Mouse (Mus musculus) cerebellum, adult 9-11 months (tissue): ENCODE data around the gene Zfp36l1.
A peak's percentile ranks its signal among the peaks of the same experiment; 100 is the strongest.

Experiments
- DNase-seq: peaks from one replicate; pipeline ENCODE4 v3.0.0; 2022

The Zfp36l1 gene

GRCm38 (mm10) chr12:80064306-80064705 is 48.5 kb downstream of the Zfp36l1 start:
- DNase-seq: peak; percentile 28

DNA sequence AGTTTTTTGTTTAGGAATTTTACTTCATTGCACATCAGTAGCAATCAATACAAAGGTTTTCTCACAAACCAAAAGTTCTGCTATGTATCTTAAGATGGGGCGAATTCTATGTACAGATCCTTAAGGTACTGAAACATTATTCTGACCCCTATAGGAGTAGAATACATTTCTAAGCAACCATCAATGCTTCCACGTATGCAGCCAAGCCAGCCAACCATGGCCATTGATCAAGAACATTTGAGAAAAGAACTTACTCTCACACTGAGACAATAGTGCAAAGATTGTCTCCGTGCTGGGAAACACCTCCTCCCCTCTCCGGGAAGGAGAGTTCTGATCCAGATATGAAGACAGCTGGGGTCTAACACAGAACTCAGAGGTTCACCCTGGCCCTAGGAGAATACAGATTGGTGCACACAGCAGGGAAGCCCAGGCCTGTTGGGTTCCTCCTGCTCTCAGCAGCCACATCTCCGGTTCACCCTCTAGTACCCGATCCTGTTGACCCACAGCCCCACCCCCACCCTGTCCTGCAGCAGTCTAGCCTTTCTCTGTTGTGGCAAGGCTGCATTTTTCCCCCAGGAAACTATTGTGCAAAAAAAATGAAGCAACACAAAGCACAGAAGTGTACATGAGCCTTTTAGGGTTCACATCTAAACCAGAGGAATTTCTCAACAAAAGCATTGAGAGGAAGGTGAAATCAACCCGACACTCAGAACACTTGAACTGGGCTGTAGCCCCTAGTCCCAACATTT is 49.2 kb downstream of the Zfp36l1 start:
- no peak for DNase-seq

- DNase-seq: peak; percentile 55
Observed at GRCm38 (mm10) chr12:80062410-80063401, 50.1 kb downstream of the Zfp36l1 start.

GRCm38 (mm10) chr12:80061810-80062209 is 51.0 kb downstream of the Zfp36l1 start:
- no peak for DNase-seq

DNA sequence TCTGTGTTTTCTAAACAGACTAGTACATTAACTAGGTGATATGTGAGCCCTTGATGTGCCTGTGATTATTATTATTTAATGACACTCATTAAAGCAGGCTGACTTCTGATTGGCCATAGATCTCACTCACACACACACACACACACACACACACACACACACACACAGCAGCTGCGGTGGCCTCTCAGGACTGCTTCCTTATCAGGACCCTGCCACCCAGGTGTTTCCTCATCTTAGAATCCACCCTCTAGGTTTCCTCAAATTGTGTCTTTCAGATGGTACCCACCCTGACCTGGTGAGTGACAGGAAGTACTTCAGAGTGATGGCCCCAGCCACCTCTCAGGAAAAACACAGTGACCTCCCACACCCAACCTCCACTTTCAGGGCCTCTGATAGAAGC is 52.0 kb downstream of the Zfp36l1 start:
- no peak for DNase-seq

DNA sequence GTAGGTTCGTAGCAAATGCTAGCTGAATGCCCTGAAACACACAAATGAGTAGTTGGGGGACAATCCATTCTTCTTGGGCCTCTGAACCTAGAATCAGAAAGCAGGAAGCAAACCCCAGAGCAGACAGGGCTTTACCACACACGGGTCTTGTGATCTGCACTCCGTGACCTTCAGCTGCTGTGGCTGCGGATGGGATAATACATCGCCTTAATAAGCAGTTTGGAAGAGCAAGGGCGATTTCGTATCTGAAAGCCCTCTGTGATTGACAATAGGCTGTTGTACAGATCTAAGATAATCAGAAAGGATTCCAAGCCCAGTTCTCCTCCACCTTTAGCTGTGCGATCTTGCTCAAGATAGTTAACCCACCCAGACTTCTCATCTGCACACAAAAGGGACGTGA is 52.5 kb downstream of the Zfp36l1 start:
- no peak for DNase-seq

DNA sequence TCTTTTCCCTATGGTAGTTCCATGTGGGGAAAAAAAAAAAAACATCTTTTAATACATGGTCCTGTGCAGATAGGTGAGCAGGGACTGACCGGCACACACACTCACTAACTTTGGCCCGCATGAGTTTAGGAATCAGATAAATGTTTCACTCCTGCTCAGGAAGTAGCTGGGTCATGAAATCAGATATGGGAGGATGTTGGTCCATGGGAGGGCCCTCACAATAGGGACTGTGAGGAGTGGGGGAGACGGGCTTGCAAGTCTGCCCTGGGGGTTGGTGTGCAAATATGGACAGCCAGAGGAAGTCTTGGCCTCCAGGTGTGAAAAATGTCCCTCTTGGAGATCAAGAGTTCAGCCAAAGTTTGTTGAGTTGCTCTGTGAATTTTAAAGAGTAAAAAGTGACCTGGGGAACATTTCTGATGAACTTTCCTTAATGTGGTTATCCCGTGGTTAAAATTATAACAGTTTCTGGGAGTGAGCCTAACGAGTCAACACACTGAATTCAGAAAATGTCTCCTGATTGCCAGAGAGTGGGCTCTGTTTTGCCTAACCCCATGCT is 53.0 kb downstream of the Zfp36l1 start:
- DNase-seq: no peak
